Mouse (Mus musculus) ES-E14 (cell line): ENCODE measurements around the gene Tnfrsf25.

ENCODE experiments used
- MAFK ChIP-seq: IDR thresholded peaks from 2 replicates; pipeline ENCODE4 v1.6.1; 2014; ENCODE audit warnings: mild to moderate bottlenecking, low read depth, low read length, inconsistent platforms; ENCODE audit not compliant: insufficient read depth
- ZC3H11A ChIP-seq: IDR thresholded peaks from 2 replicates; pipeline ENCODE4 v1.6.1; 2012; ENCODE audit warnings: low read depth, mild to moderate bottlenecking, inconsistent platforms, low read length, borderline replicate concordance
- ZNF384 ChIP-seq: IDR thresholded peaks from 2 replicates; pipeline ENCODE4 v1.6.1; 2012; ENCODE audit warnings: low read depth, low read length, inconsistent platforms

DNA sequence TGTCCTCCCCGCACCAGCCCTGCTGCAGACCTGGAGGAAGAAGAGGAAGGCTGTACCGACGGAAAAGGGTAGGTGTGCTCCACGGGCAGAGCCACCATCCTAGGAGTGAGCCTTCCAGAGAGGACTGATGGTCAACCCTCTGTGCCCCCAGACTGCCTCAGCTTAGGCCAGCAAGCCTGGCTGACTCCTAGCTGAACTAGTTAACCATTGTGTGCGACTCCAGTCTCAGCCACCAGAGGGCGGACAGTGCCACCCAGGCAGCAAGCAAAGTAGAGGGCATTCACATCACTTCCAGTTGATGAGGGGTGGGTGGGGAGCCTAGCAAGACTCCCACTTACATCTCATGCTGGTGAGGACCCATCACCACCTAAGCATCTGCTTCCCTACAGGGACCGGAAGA is 12.7 kb upstream of the Tnfrsf25 start:
- TF ChIP-seq MAFK (no peak), ZC3H11A (no peak), ZNF384 (no peak)
